ENCODE assay signal across 13 mouse cellular contexts in genomic region chr7:25831557-25832530, GRCm38 (mm10). TPM values are rescaled to one million over a fixed set of nuclear protein-coding genes. Genes with fewer than 3 reads are reported as not detected.
DNase-seq lines count a peak whose midpoint lies in the region; ATAC-seq and TF ChIP-seq lines count a peak whose summit lies in the region.
"Had no signal": no experiment of that assay in that cellular context is flagged by ENCODE, and none has a peak within 500 bp of the region (broad histone marks: within the 10 kb centered on the region; RNA-seq: fewer than 3 reads in every experiment).

No protein-coding gene starts in this region.

- peaks cover 6% of the 10 kb centered on the region; the same call in 1 of the 2 replicates for H3K4me1 ChIP-seq in lung, embryonic 14.5 days (ENCODE audit: insufficient read depth)
- H3K4me1 ChIP-seq in embryonic facial prominence, embryonic 13.5 days: peaks cover 42% of the 10 kb centered on the region
- H3K4me1 ChIP-seq in stomach, embryonic 15.5 days: peaks cover 15% of the 10 kb centered on the region; the same call in 1 of the 2 replicates
- no peaks in the 10 kb centered on the region for H3K4me1 ChIP-seq in forebrain, embryonic 16.5 days (replicated peaks; ENCODE audit: control insufficient read depth, insufficient read depth, low read length)
- H3K4me1 ChIP-seq: neural tube, embryonic 13.5 days had no signal

- DNase-seq in lung, embryonic 14.5 days: peak; percentile 33
- DNase-seq in lung, postnatal 25 days (ENCODE audit: low spot score): no peak
- peak; percentile 64 for DNase-seq in kidney, adult 18-20 months
- DNase-seq in layer of hippocampus, postnatal 36 days: no peak
- DNase-seq: cerebellum, adult 11-12 months; gastrocnemius, postnatal 14 days; thymus, adult 2 months had no signal

- H3K9ac ChIP-seq in lung, embryonic 14.5 days: no peak overlapping the region
- H3K9ac ChIP-seq in embryonic facial prominence, embryonic 13.5 days: no peak overlapping the region
- H3K9ac ChIP-seq in stomach, embryonic 15.5 days: no peak overlapping the region
- H3K9ac ChIP-seq in forebrain, embryonic 16.5 days (replicated peaks; ENCODE audit: low read depth, low read length): no peak overlapping the region
- H3K9ac ChIP-seq: limb, embryonic 12.5 days; neural tube, embryonic 13.5 days had no signal

- no peaks in the 10 kb centered on the region for H3K9me3 ChIP-seq in lung, embryonic 14.5 days (ENCODE audit: low read depth, low read length)
- H3K9me3 ChIP-seq in embryonic facial prominence, embryonic 13.5 days: no peaks in the 10 kb centered on the region
- H3K9me3 ChIP-seq in stomach, embryonic 15.5 days: no peaks in the 10 kb centered on the region
- no peaks in the 10 kb centered on the region for H3K9me3 ChIP-seq in forebrain, embryonic 16.5 days (ENCODE audit: control insufficient read depth, low read length)
- H3K9me3 ChIP-seq: limb, embryonic 12.5 days; megakaryocyte, embryonic 14.5 days; neural tube, embryonic 13.5 days had no signal

- 57% methylated on average over 10 of the region's 10 CpGs for WGBS in lung, embryonic 14.5 days
- whole genome bisulfite sequencing in embryonic facial prominence, embryonic 13.5 days: 67% methylated on average over 10 of the region's 10 CpGs
- 52% methylated on average over 10 of the region's 10 CpGs for WGBS in stomach, embryonic 15.5 days
- 86% methylated on average over 10 of the region's 10 CpGs for WGBS in forebrain, embryonic 16.5 days

- H3K27me3 ChIP-seq in lung, embryonic 14.5 days (ENCODE audit: insufficient read depth, low read length): no peaks in the 10 kb centered on the region
- H3K27me3 ChIP-seq in embryonic facial prominence, embryonic 13.5 days: no peaks in the 10 kb centered on the region
- H3K27me3 ChIP-seq in stomach, embryonic 15.5 days (replicated peaks): no peaks in the 10 kb centered on the region
- no peaks in the 10 kb centered on the region for H3K27me3 ChIP-seq in forebrain, embryonic 16.5 days (replicated peaks; ENCODE audit: control insufficient read depth, insufficient read depth, low read length)
- H3K27me3 ChIP-seq: limb, embryonic 12.5 days; neural tube, embryonic 13.5 days had no signal

- H3K4me3 ChIP-seq in lung, embryonic 14.5 days (ENCODE audit: low read depth, low read length): no peak overlapping the region
- H3K4me3 ChIP-seq in embryonic facial prominence, embryonic 13.5 days: no peak overlapping the region
- no peak overlapping the region for H3K4me3 ChIP-seq in stomach, embryonic 15.5 days (replicated peaks)
- H3K4me3 ChIP-seq in forebrain, embryonic 16.5 days (replicated peaks; ENCODE audit: low read length): no peak overlapping the region
- H3K4me3 ChIP-seq: limb, embryonic 12.5 days; megakaryocyte, embryonic 14.5 days; neural tube, embryonic 13.5 days had no signal

- peak overlapping the region; percentile 10; the same call in 1 of the 2 replicates for H3K4me2 ChIP-seq in lung, embryonic 14.5 days
- peak overlapping the region; percentile 7; the same call in 1 of the 2 replicates for H3K4me2 ChIP-seq in embryonic facial prominence, embryonic 13.5 days
- no peak overlapping the region for H3K4me2 ChIP-seq in stomach, embryonic 15.5 days
- no peak overlapping the region for H3K4me2 ChIP-seq in forebrain, embryonic 16.5 days (ENCODE audit: low read length)
- H3K4me2 ChIP-seq: limb, embryonic 12.5 days; neural tube, embryonic 13.5 days had no signal

- peak overlapping the region; percentile 58 for H3K27ac ChIP-seq in lung, embryonic 14.5 days (ENCODE audit: low read depth)
- peak overlapping the region; percentile 69 for H3K27ac ChIP-seq in embryonic facial prominence, embryonic 13.5 days
- H3K27ac ChIP-seq in stomach, embryonic 15.5 days: peak overlapping the region; percentile 77
- H3K27ac ChIP-seq in forebrain, embryonic 16.5 days (ENCODE audit: low read length): no peak overlapping the region
- H3K27ac ChIP-seq: limb, embryonic 12.5 days; neural tube, embryonic 13.5 days had no signal

- ATAC-seq in lung, embryonic 14.5 days (ENCODE audit: insufficient read depth): 0 out of 2 replicates have a peak, but pooled peaks have one; percentile 35
- ATAC-seq in embryonic facial prominence, embryonic 13.5 days (ENCODE audit: insufficient number of reproducible peaks, insufficient read depth, low FRiP score, low TSS enrichment, low read depth): no peak
- ATAC-seq in stomach, embryonic 15.5 days (ENCODE audit: insufficient read depth, low FRiP score, low read depth): peak; percentile 74
- ATAC-seq in forebrain, embryonic 16.5 days: no peak

- no peaks in the 10 kb centered on the region for H3K36me3 ChIP-seq in lung, embryonic 14.5 days (ENCODE audit: insufficient read depth)
- no peaks in the 10 kb centered on the region for H3K36me3 ChIP-seq in embryonic facial prominence, embryonic 13.5 days
- no peaks in the 10 kb centered on the region for H3K36me3 ChIP-seq in stomach, embryonic 15.5 days
- H3K36me3 ChIP-seq in forebrain, embryonic 16.5 days (ENCODE audit: control insufficient read depth, insufficient read depth): no peaks in the 10 kb centered on the region
- H3K36me3 ChIP-seq: limb, embryonic 12.5 days; neural tube, embryonic 13.5 days had no signal

- TF ChIP-seq CTCF in lung, embryonic 14.5 days (IDR thresholded peaks at IDR 0.05; ENCODE audit: low read depth): no peak

RNA-seq across cellular contexts. Expression of gene Cyp2s1, which starts 15.1 kb away (rescaled TPM):
- polyA plus RNA-seq in lung, embryonic 14.5 days (2014; fragmentation: Nextera tagmentation; extraction: Ambion mirVana): 3.2 and 3.8 TPM in 2 replicates
- polyA plus RNA-seq in embryonic facial prominence, embryonic 13.5 days (2015; fragmentation: Nextera tagmentation; extraction: Ambion mirVana): 2.7 and 3.9 TPM in 2 replicates
- 35.3 and 35.6 TPM in 2 replicates for polyA plus RNA-seq in stomach, embryonic 15.5 days (2015; fragmentation: Nextera tagmentation; extraction: Ambion mirVana)
- total RNA-seq in layer of hippocampus, postnatal 36 days (2021): 1 to 10 TPM; 1.8 to 2.3 TPM
- polyA plus RNA-seq in forebrain, embryonic 16.5 days (2015; fragmentation: Nextera tagmentation; extraction: Ambion mirVana): 1.0 and 1.1 TPM in 2 replicates

RNA-seq across cellular contexts. Expression of gene Axl, which starts 43.3 kb away (rescaled TPM):
- polyA plus RNA-seq in lung, embryonic 14.5 days (2014; fragmentation: Nextera tagmentation; extraction: Ambion mirVana): 44.1 and 46.5 TPM in 2 replicates
- polyA plus RNA-seq in embryonic facial prominence, embryonic 13.5 days (2015; fragmentation: Nextera tagmentation; extraction: Ambion mirVana): 80.8 and 84.2 TPM in 2 replicates
- polyA plus RNA-seq in stomach, embryonic 15.5 days (2015; fragmentation: Nextera tagmentation; extraction: Ambion mirVana): 83.7 and 88.6 TPM in 2 replicates
- 10 to 100 TPM; 39.8 to 42.1 TPM for total RNA-seq in layer of hippocampus, postnatal 36 days (2021)
- 14.6 and 15.9 TPM in 2 replicates for polyA plus RNA-seq in forebrain, embryonic 16.5 days (2015; fragmentation: Nextera tagmentation; extraction: Ambion mirVana)

Comparison
In these comparisons a context has a peak if more than half of its experiments do, and no peak if none do; other contexts are left out.
1. DNase-seq: peak in lung, embryonic 14.5 days (single experiment) and kidney, adult 18-20 months (single experiment); none in lung, postnatal 25 days (single experiment) and layer of hippocampus, postnatal 36 days (0 of 2).
2. ATAC-seq: peak in lung, embryonic 14.5 days (single experiment) and stomach, embryonic 15.5 days (single experiment); none in embryonic facial prominence, embryonic 13.5 days (single experiment) and forebrain, embryonic 16.5 days (single experiment).
3. H3K4me2 ChIP-seq: peak in lung, embryonic 14.5 days (single experiment) and embryonic facial prominence, embryonic 13.5 days (single experiment); none in stomach, embryonic 15.5 days (single experiment) and forebrain, embryonic 16.5 days (single experiment).